Mouse (Mus musculus) inflammation-experienced regulatory T-cells, adult 16 weeks (primary cell): Measurements from ENCODE around the gene Use1. TPM values are rescaled to one million over a fixed set of nuclear protein-coding genes. Genes with fewer than 3 reads are reported as not detected.

Experiments used
- polyA plus RNA-seq: library from polyadenylated mRNA; unstranded; fragments of 100-300 nt; shearing (Covaris generic); gene quantifications from one replicate; pipeline ENCODE4 v1.2.1, GENCODE M21; 2017

Gene Use1
- 154 TPM for polyA plus RNA-seq

GRCm38 (mm10) chr8:71366771-71367528 lies at the start of gene Use1:
TSS of gene Use1 (plus strand) at chr8:71366848.

GRCm38 (mm10) chr8:71371236-71371848 lies 4.7 kb downstream of the Use1 start, which contains the start of gene Ocel1:
TSS of gene Ocel1 (plus strand) at chr8:71371298.

DNA sequence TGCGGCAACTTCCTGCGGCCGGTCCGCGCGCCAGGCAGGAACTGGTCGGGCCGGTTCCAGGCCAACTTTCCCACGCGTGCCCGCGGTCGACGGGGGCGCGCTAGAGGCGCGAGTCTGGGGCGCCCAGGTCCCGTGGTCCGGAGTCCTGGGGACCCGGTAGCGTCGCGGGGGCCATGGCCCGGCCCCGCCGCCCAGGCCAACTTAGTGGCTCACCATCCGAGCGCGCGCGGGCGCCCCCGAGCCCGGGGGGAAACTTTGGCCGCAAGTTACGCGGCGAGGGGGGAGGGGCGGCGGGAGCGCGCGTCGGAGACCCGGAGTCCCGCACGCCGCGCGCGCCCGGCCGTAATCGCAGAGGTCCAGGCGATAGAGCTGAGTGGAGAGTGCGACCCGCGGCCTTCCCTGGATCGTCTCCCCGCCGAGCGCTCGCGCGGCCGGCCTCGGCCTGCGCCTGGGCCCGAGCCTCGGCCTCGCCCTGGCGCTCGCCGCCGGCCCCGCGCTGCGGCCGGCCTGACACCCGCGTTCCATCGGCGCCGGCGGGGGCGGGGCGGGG lies 14.8 kb downstream of the Use1 start, which contains the start of gene Nr2f6:
Nr2f6 (minus strand) TSS at position 540 of the 550 bp plus-strand sequence.

DNA sequence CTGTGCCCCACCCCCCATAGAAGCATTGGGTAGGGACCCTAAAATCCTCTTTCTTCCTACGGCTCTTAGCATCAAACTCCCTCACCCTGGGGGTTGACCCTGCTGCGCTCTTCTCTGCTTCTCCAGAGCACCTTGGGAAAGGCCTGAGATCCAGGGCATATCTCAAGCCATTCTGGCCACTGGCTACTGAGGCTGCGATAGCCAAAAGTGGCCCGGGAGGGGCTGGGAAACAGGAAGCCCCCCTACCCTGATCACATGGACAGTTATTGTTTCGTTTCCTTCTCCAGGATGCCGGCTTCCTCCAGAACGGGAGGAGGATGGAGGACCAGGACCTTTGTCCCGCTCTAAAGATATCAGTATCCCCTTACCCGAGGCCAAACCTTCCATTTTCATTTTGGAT lies 29.0 kb downstream of the Use1 start, which contains the start of gene Ushbp1:
Ushbp1 (minus strand) TSS at position 174 of the 400 bp plus-strand sequence.

DNA sequence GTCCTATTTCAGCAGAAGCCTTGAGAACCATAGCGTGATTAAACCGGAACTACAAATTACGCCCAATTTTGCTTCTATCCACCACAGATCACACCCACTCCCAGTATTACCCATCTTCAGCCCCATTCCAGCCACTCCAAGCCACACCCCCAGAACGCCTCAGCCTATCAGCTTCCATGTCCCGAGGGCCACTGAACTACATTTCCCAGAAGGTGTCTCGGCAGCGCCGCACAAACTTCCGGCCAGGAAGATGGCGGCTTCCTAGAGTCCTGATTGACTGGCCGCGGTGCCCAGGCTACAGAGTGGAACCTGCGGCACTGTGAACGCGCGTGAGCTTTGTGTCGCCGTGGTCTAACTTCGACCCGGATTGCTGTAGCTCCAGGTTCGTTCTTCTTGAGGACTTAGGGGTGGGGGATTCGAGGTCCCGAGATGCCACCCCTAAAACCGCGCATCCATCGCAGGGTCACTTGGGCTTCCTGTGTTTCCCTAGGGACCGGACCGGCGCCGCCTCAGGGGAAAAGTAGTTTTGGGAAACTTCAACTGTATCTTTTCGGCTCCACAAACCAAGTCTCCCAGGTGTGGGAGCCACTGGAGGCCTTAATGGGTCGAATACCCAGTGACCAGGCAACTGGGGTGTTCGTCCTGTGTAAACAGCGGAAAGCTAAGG lies 30.1 kb downstream of the Use1 start, which contains the start of gene Babam1:
Babam1 (plus strand) TSS at position 223 of the 667 bp plus-strand sequence.

DNA sequence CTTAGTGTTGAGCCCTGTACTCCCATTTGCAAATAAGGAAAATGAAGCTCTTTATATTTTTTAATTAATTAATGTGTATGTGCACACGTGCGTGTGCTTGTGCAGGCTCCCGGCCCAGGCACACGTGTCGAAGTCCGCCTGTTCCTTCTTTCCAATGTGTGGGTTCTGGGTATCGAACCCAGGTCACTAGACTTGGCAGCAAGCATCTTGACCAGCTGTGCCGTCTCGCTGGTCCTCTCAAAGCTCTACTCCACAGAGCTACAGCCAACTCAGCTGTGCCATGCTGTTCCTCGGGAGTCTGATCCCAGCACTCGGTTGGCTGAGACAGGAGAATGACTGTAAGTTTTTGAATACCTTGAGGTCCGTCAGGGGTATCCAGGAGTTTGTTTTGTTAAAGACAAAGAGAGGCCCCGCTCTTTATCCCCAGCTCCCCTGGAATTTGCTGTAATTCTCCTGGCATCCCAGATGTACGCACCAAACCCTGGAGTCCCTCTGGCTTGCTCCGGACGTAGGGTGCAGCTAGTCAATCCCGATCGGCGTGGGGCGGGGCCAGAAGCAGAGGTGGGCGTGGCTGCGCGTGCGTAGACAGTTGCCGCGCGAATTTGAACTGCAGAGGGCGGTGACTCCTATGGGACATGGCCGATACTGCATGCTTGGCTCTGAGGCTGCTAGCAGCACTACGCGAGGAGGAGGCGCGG lies 38.9 kb downstream of the Use1 start, which contains the start of gene Ankle1:
Ankle1 (plus strand) TSS at position 610 of the 698 bp plus-strand sequence.

Other genes starting within 250 kb of the Use1 start
- gene Myo9b, start 94.1 kb upstream of the Use1 start, polyA plus RNA-seq: 39.0 TPM
- gene Haus8, start 93.9 kb upstream of the Use1 start, polyA plus RNA-seq: 31.0 TPM
- gene Ocel1, start 4.5 kb downstream of the Use1 start, polyA plus RNA-seq: 7.2 TPM
- gene Nr2f6, start 15.1 kb downstream of the Use1 start, polyA plus RNA-seq: 0.55 TPM
- gene Ushbp1, start 29.0 kb downstream of the Use1 start, polyA plus RNA-seq: 0.29 TPM
- 120 TPM for gene Babam1, start 30.0 kb downstream of the Use1 start, polyA plus RNA-seq
- 2.2 TPM for gene Ankle1, start 39.2 kb downstream of the Use1 start, polyA plus RNA-seq
- 153 TPM for gene Abhd8, start 96.8 kb downstream of the Use1 start, polyA plus RNA-seq
- 91.6 TPM for gene Mrpl34, start 98.1 kb downstream of the Use1 start, polyA plus RNA-seq
- 76.6 TPM for gene Dda1, start 102.4 kb downstream of the Use1 start, polyA plus RNA-seq
- 0.28 TPM for gene Ano8, start 119.1 kb downstream of the Use1 start, polyA plus RNA-seq
- gene Gtpbp3, start 121.3 kb downstream of the Use1 start, polyA plus RNA-seq: 9.2 TPM
- not detected for gene Plvap, start 144.9 kb downstream of the Use1 start, polyA plus RNA-seq
- not detected for gene Ccdc194, start 158.9 kb downstream of the Use1 start, polyA plus RNA-seq
- 140 TPM for gene Bst2, start 170.6 kb downstream of the Use1 start, polyA plus RNA-seq
- 95.4 TPM for gene Mvb12a, start 176.1 kb downstream of the Use1 start, polyA plus RNA-seq
- not detected for gene Tmem221, start 192.0 kb downstream of the Use1 start, polyA plus RNA-seq
- 0.21 TPM for gene Nxnl1, start 199.8 kb downstream of the Use1 start, polyA plus RNA-seq
- gene Slc27a1, start 202.0 kb downstream of the Use1 start, polyA plus RNA-seq: 22.7 TPM
- gene Pgls, start 225.3 kb downstream of the Use1 start, polyA plus RNA-seq: 28.9 TPM
- gene Fam129c, start 230.8 kb downstream of the Use1 start, polyA plus RNA-seq: 5.8 TPM
- gene Colgalt1, start 244.2 kb downstream of the Use1 start, polyA plus RNA-seq: 4.0 TPM